Mouse (Mus musculus) left cerebral cortex, adult 8-10 months (tissue): Measurements from ENCODE around the gene Pnkd. TPM values are rescaled to one million over a fixed set of nuclear protein-coding genes. Genes with fewer than 3 reads are reported as not detected.

Experiments
- DNase-seq, 2 experiments: peaks; one replicate each; pipeline ENCODE4 v3.0.0; 2022; ENCODE audit warnings: low spot score in 2 of 2
- total RNA-seq, 4 experiments: library from RNA; stranded (reverse); gene quantifications; 2 replicates each; pipeline ENCODE4 v1.2.4; 2022

Gene Pnkd
- total RNA-seq = 100 to 1,000 TPM; 162 to 185 (median 173) TPM

GRCm38 (mm10) chr1:74284543-74285160 is at the start of gene Pnkd, which contains the start of gene Aamp:
Gene Pnkd (plus strand): TSS chr1:74284930.
Gene Aamp (minus strand): TSS chr1:74284738.
- peak; percentile 93 to 100 for DNase-seq

GRCm38 (mm10) chr1:74235938-74236589 is 48.7 kb upstream of the Pnkd start, which contains the start of gene Arpc2:
Gene Arpc2 (plus strand): TSS chr1:74236084.
- peak; percentile 91 to 95 for DNase-seq

GRCm38 (mm10) chr1:74236590-74237317 is 48.0 kb upstream of the Pnkd start:
- DNase-seq = peak in 1 of 2 experiments; percentile 40

- DNase-seq = no peak
Measured at GRCm38 (mm10) chr1:74237671-74238070, 47.1 kb upstream of the Pnkd start.

- no peak for DNase-seq
Measured at GRCm38 (mm10) chr1:74238136-74238535, 46.6 kb upstream of the Pnkd start.

- DNase-seq = no peak
Measured at GRCm38 (mm10) chr1:74239162-74239561, 45.6 kb upstream of the Pnkd start.

GRCm38 (mm10) chr1:74239618-74240017 is 45.1 kb upstream of the Pnkd start:
- DNase-seq = peak in 1 of 2 experiments; percentile 49

- DNase-seq = peak; percentile 50 to 85
Measured at GRCm38 (mm10) chr1:74240311-74240710, 44.4 kb upstream of the Pnkd start.

- no peak for DNase-seq
Measured at GRCm38 (mm10) chr1:74240832-74241231, 43.9 kb upstream of the Pnkd start.

GRCm38 (mm10) chr1:74245525-74245924 is 39.2 kb upstream of the Pnkd start:
- DNase-seq = no peak

GRCm38 (mm10) chr1:74248799-74249198 is 35.9 kb upstream of the Pnkd start:
- DNase-seq = no peak

GRCm38 (mm10) chr1:74249331-74249980 is 35.3 kb upstream of the Pnkd start:
- DNase-seq = no peak

- DNase-seq = no peak
Measured at GRCm38 (mm10) chr1:74250096-74250495, 34.6 kb upstream of the Pnkd start.

- DNase-seq = no peak
Measured at GRCm38 (mm10) chr1:74255704-74256345, 28.9 kb upstream of the Pnkd start.

GRCm38 (mm10) chr1:74256782-74257181 is 27.9 kb upstream of the Pnkd start:
- DNase-seq = no peak

- DNase-seq = no peak
Measured at GRCm38 (mm10) chr1:74262510-74262909, 22.2 kb upstream of the Pnkd start.

- DNase-seq = no peak
Measured at GRCm38 (mm10) chr1:74268750-74269149, 16.0 kb upstream of the Pnkd start.

GRCm38 (mm10) chr1:74271659-74272058 is 13.1 kb upstream of the Pnkd start:
- no peak for DNase-seq

- DNase-seq = no peak
Measured at GRCm38 (mm10) chr1:74275015-74275414, 9.7 kb upstream of the Pnkd start.

- DNase-seq = no peak
Measured at GRCm38 (mm10) chr1:74277041-74277440, 7.7 kb upstream of the Pnkd start.

- DNase-seq = no peak
Measured at GRCm38 (mm10) chr1:74277883-74278537, 6.7 kb upstream of the Pnkd start.
